Mouse (Mus musculus): ENCODE data around the gene Gm12166.

Gm12166 gene

DNA sequence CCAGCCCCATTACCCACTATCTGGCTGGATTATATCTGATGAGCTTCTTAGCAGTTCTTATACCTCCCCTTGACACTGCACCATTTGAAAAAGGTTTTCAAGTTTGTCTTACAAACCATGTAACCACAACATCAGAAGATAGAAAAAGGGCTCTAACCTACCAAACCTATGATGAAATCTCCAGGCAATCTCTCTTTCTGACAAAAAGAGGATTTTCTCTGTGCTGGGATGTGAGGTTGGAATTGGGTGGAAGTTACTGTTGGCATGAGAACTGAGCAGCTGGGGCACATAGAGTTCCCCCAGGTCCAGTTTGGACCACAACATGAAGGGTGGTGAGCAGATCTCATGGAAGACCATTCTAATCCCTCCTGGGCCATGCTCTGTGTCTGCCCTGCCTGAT, 30.3 kb downstream of the Gm12166 start:
- DNase-seq (ENCODE audit: low read depth in 1 of 2, low spot score in 2 of 2) = no peak

DNA sequence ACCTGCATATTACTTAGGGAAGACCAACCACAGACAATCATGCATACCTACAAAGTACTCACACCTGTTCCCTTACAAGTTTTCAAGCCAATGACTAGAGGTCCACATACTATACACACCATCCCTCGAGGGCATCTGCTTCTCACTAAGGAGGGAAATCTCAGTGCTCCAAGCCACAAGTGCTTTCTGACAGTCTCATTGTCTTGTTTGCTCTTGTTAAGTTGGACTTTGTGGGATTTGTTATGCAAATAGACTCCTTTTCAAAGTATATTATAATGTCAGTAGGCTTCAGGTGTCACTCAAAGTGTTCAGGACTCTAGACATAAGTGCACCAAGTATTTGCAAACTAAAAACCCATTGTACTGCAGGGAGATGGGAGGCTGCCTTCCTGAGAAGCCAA, 31.9 kb downstream of the Gm12166 start:
- DNase-seq (ENCODE audit: low read depth in 1 of 2, low spot score in 2 of 2) = no peak

DNA sequence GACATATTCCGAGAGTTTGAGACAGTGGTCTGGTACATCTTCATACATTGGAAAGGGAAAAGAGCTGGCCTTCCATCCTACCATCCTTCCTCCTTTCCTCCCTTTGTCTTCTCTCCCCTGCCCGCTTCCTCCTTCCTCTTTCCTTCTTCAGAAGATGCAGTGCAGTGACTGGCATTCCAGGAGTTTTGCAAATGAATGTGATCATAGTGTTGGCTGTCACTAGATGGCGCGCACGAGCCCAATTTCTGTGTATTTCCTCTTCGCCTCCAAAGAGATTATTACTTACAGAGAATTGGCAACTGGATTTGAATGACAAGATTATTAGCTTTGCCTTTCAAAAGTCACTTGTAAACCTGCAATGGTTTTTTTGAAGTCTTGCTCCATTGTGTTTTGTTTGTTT, 36.1 kb downstream of the Gm12166 start:
- DNase-seq (ENCODE audit: low read depth in 1 of 2, low spot score in 2 of 2) = no peak

Data from monocyte, adult 2 months (primary cell).